Mouse (Mus musculus): ENCODE data around the gene Acadm. TPM values are rescaled to one million over a fixed set of nuclear protein-coding genes. Genes with fewer than 3 reads are reported as not detected.

The Acadm gene
- total and polyA plus RNA-seq, 2 experiments: 91.8 to 383 TPM

- H3K27me3 ChIP-seq (ENCODE audit: control insufficient read depth, insufficient read depth, low read length): no peaks in the 10 kb centered on the region
- peaks cover 2% of the 10 kb centered on the region; the same call in 1 of the 2 replicates for H3K79me2 ChIP-seq (ENCODE audit: control insufficient read depth, insufficient read depth, low read length)
- H3K4me3 ChIP-seq (ENCODE audit: insufficient read depth, low read depth, low read length): peak overlapping the region; percentile 53
- TF ChIP-seq POLR2A (IDR thresholded peaks at IDR 0.05; ENCODE audit: extremely low read depth, insufficient read depth, low read length) (no peak), CTCF (IDR thresholded peaks at IDR 0.05; ENCODE audit: low read depth, low read length) (no peak)
- 11% methylated on average over 8 of the region's 8 CpGs for WGBS
- H3K36me3 ChIP-seq (ENCODE audit: control insufficient read depth, insufficient read depth, low read length): peaks cover 45% of the 10 kb centered on the region
- no peak overlapping the region for H3K27ac ChIP-seq (replicated peaks; ENCODE audit: insufficient read depth, low read depth, low read length)
- H3K9ac ChIP-seq (ENCODE audit: low read depth, low read length): peak overlapping the region; percentile 47
- peaks cover 24% of the 10 kb centered on the region for H3K4me1 ChIP-seq (ENCODE audit: control insufficient read depth, insufficient read depth, low read length)
- peak; percentile 76 for DNase-seq (ENCODE audit: extremely low read depth, low read depth, low spot score)
Measured at GRCm38 (mm10) chr3:153911197-153911881, 33.1 kb downstream of the Acadm start.

GRCm38 (mm10) chr3:153910489-153910888 is 33.9 kb downstream of the Acadm start:
- Histone ChIP-seq H3K79me2 (ENCODE audit: control insufficient read depth, insufficient read depth, low read length) (peaks cover 2% of the 10 kb centered on the region; the same call in 1 of the 2 replicates), H3K4me3 (ENCODE audit: insufficient read depth, low read depth, low read length) (no peak overlapping the region), H3K36me3 (ENCODE audit: control insufficient read depth, insufficient read depth, low read length) (peaks cover 53% of the 10 kb centered on the region), H3K27me3 (ENCODE audit: control insufficient read depth, insufficient read depth, low read length) (no peaks in the 10 kb centered on the region), H3K4me1 (ENCODE audit: control insufficient read depth, insufficient read depth, low read length) (peaks cover 24% of the 10 kb centered on the region), H3K27ac (replicated peaks; ENCODE audit: insufficient read depth, low read depth, low read length) (no peak overlapping the region), H3K9ac (ENCODE audit: low read depth, low read length) (no peak overlapping the region)
- TF ChIP-seq POLR2A (IDR thresholded peaks at IDR 0.05; ENCODE audit: extremely low read depth, insufficient read depth, low read length) (no peak), CTCF (IDR thresholded peaks at IDR 0.05; ENCODE audit: low read depth, low read length) (no peak)
- no peak for DNase-seq (ENCODE audit: extremely low read depth, low read depth, low spot score)
- WGBS: 40% methylated on average over 7 of the region's 7 CpGs

- no peak overlapping the region for H3K4me3 ChIP-seq (ENCODE audit: insufficient read depth, low read depth, low read length)
- peaks cover 2% of the 10 kb centered on the region; the same call in 1 of the 2 replicates for H3K79me2 ChIP-seq (ENCODE audit: control insufficient read depth, insufficient read depth, low read length)
- H3K4me1 ChIP-seq (ENCODE audit: control insufficient read depth, insufficient read depth, low read length): peaks cover 23% of the 10 kb centered on the region
- H3K36me3 ChIP-seq (ENCODE audit: control insufficient read depth, insufficient read depth, low read length): peaks cover 57% of the 10 kb centered on the region
- TF ChIP-seq CTCF (IDR thresholded peaks at IDR 0.05; ENCODE audit: low read depth, low read length): no peak
- no peak for TF ChIP-seq POLR2A (IDR thresholded peaks at IDR 0.05; ENCODE audit: extremely low read depth, insufficient read depth, low read length)
- peak; percentile 42 for DNase-seq (ENCODE audit: extremely low read depth, low read depth, low spot score)
- H3K9ac ChIP-seq (ENCODE audit: low read depth, low read length): no peak overlapping the region
- H3K27me3 ChIP-seq (ENCODE audit: control insufficient read depth, insufficient read depth, low read length): no peaks in the 10 kb centered on the region
- 21% methylated on average over 5 of the region's 5 CpGs for WGBS
- H3K27ac ChIP-seq (replicated peaks; ENCODE audit: insufficient read depth, low read depth, low read length): no peak overlapping the region
Measured at GRCm38 (mm10) chr3:153908919-153909318, 35.5 kb downstream of the Acadm start.

GRCm38 (mm10) chr3:153906136-153906871 is 38.1 kb downstream of the Acadm start, which contains the start of gene Msh4:
Gene Msh4 (minus strand): TSS chr3:153906138.
- WGBS: 87% methylated on average over 9 of the region's 9 CpGs
- no peak for DNase-seq (ENCODE audit: extremely low read depth, low read depth, low spot score)
- Histone ChIP-seq H3K4me1 (ENCODE audit: control insufficient read depth, insufficient read depth, low read length) (peaks cover 16% of the 10 kb centered on the region), H3K9ac (ENCODE audit: low read depth, low read length) (no peak within 1 kb of the TSS), H3K36me3 (ENCODE audit: control insufficient read depth, insufficient read depth, low read length) (peaks cover 57% of the 10 kb centered on the region), H3K79me2 (ENCODE audit: control insufficient read depth, insufficient read depth, low read length) (no peaks in the 10 kb centered on the region; the same call in 1 of the 2 replicates), H3K4me3 (ENCODE audit: insufficient read depth, low read depth, low read length) (no peak within 1 kb of the TSS), H3K27ac (replicated peaks; ENCODE audit: insufficient read depth, low read depth, low read length) (no peak within 1 kb of the TSS), H3K27me3 (ENCODE audit: control insufficient read depth, insufficient read depth, low read length) (no peaks in the 10 kb centered on the region)
- TF ChIP-seq POLR2A (IDR thresholded peaks at IDR 0.05; ENCODE audit: extremely low read depth, insufficient read depth, low read length) (no peak), CTCF (IDR thresholded peaks at IDR 0.05; ENCODE audit: low read depth, low read length) (no peak)

- Histone ChIP-seq H3K9ac (ENCODE audit: low read depth, low read length) (no peak overlapping the region), H3K4me3 (ENCODE audit: insufficient read depth, low read depth, low read length) (no peak overlapping the region), H3K36me3 (ENCODE audit: control insufficient read depth, insufficient read depth, low read length) (peaks cover 50% of the 10 kb centered on the region), H3K27ac (replicated peaks; ENCODE audit: insufficient read depth, low read depth, low read length) (no peak overlapping the region), H3K79me2 (ENCODE audit: control insufficient read depth, insufficient read depth, low read length) (no peaks in the 10 kb centered on the region; the same call in 1 of the 2 replicates), H3K4me1 (ENCODE audit: control insufficient read depth, insufficient read depth, low read length) (peaks cover 9% of the 10 kb centered on the region), H3K27me3 (ENCODE audit: control insufficient read depth, insufficient read depth, low read length) (no peaks in the 10 kb centered on the region)
- peak; percentile 34 for DNase-seq (ENCODE audit: extremely low read depth, low read depth, low spot score)
- TF ChIP-seq CTCF (IDR thresholded peaks at IDR 0.05; ENCODE audit: low read depth, low read length) (no peak), POLR2A (IDR thresholded peaks at IDR 0.05; ENCODE audit: extremely low read depth, insufficient read depth, low read length) (no peak)
- WGBS: 88% methylated on average over 49 of the region's 49 CpGs
Measured at GRCm38 (mm10) chr3:153905251-153906135, 38.9 kb downstream of the Acadm start.
